Mouse (Mus musculus) midbrain, embryonic 12.5 days (tissue): ENCODE measurements at regions not wholly inside any gene's neighbourhood (a gene's known extent, or its start where the extent isn't known, plus 50 kb on each side); places are given as distances from the start of the nearest gene placed in this dataset.

Experiments
- ATAC-seq: fragments of 200-750 bp; cut with Nextera tagmentation; 2 replicates; pipeline ENCODE4 v1.8.0; 2017; ENCODE audit warnings: low read depth, moderate TSS enrichment, moderate library complexity; ENCODE audit not compliant: low FRiP score
- H3K27ac ChIP-seq: fragments of 300-500 bp; sonication (generic); replicated peaks from 2 replicates; pipeline ENCODE4 v1.5.1; 2016; ENCODE audit warnings: mild to moderate bottlenecking
- H3K27me3 ChIP-seq: fragments of 300-500 bp; sonication (generic); 2 replicates; pipeline ENCODE4 v1.6.1; 2016; ENCODE audit warnings: mild to moderate bottlenecking
- H3K36me3 ChIP-seq: fragments of 300-500 bp; sonication (generic); 2 replicates; pipeline ENCODE4 v1.6.1; 2016
- H3K4me1 ChIP-seq: fragments of 300-500 bp; sonication (generic); 2 replicates; pipeline ENCODE4 v1.6.1; 2016
- H3K4me2 ChIP-seq: fragments of 300-500 bp; sonication (generic); replicated peaks from 2 replicates; pipeline ENCODE4 v1.6.1; 2016; ENCODE audit warnings: mild to moderate bottlenecking, moderate library complexity
- H3K4me3 ChIP-seq: fragments of 300-500 bp; sonication (generic); 2 replicates; pipeline ENCODE4 v1.5.1; 2016; ENCODE audit warnings: mild to moderate bottlenecking
- H3K9ac ChIP-seq: fragments of 300-500 bp; sonication (generic); replicated peaks from 2 replicates; pipeline ENCODE4 v1.6.1; 2016; ENCODE audit warnings: mild to moderate bottlenecking, moderate library complexity
- H3K9me3 ChIP-seq: fragments of 300-500 bp; sonication (generic); 2 replicates; pipeline ENCODE4 v1.6.1; 2016; ENCODE audit warnings: mild to moderate bottlenecking
- WGBS: fragments of 180-500 bp; shearing (Covaris S2); methylation state at CpG from one replicate; pipeline ENCODE4 v1.1.7; 2016; 5-methylcytosine and 5-hydroxymethylcytosine counted together

DNA sequence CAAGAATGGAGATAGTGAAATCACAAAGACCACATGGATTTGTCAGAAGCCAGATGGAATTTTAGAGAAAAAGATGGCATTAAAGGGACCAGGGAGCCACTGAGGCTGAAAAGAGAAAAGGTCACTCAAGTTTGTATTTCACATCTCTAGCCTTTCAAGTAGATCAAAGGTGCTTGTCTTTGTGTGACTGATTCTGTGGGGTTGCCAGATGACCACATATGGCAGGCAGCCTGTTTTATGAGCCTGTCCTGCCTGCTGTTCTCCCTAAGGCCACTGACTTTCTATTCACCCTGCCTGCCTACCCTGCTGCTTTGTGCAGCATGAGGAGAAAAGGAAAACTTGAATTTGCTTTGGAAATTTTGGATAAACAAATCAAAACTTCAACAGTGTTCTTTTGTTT, 592.0 kb downstream of the Gm11232 start:
- Histone ChIP-seq H3K4me3 (no peak overlapping the region), H3K9ac (no peak overlapping the region), H3K27ac (no peak overlapping the region), H3K4me1 (no peaks in the 10 kb centered on the region), H3K36me3 (no peaks in the 10 kb centered on the region), H3K27me3 (no peaks in the 10 kb centered on the region), H3K9me3 (no peaks in the 10 kb centered on the region), H3K4me2 (no peak overlapping the region)
- ATAC-seq: peak; percentile 65; the same call in 1 of the 2 replicates

- H3K4me1 ChIP-seq: 0 out of 2 replicates have a peak, but pooled peaks cover 3% of the 10 kb centered on the region
- ATAC-seq: peak; percentile 36; the same call in 1 of the 2 replicates
- no peak overlapping the region for H3K4me3 ChIP-seq
- no peaks in the 10 kb centered on the region for H3K9me3 ChIP-seq
- H3K27ac ChIP-seq: no peak overlapping the region
- H3K9ac ChIP-seq: no peak overlapping the region
- no peaks in the 10 kb centered on the region for H3K36me3 ChIP-seq
- no peak overlapping the region for H3K4me2 ChIP-seq
- H3K27me3 ChIP-seq: no peaks in the 10 kb centered on the region
- WGBS: 55% methylated on average over 1 of the region's 1 CpGs
Observed at GRCm38 (mm10) chr4:71131670-71132317, 597.0 kb upstream of the Megf9 start.

DNA sequence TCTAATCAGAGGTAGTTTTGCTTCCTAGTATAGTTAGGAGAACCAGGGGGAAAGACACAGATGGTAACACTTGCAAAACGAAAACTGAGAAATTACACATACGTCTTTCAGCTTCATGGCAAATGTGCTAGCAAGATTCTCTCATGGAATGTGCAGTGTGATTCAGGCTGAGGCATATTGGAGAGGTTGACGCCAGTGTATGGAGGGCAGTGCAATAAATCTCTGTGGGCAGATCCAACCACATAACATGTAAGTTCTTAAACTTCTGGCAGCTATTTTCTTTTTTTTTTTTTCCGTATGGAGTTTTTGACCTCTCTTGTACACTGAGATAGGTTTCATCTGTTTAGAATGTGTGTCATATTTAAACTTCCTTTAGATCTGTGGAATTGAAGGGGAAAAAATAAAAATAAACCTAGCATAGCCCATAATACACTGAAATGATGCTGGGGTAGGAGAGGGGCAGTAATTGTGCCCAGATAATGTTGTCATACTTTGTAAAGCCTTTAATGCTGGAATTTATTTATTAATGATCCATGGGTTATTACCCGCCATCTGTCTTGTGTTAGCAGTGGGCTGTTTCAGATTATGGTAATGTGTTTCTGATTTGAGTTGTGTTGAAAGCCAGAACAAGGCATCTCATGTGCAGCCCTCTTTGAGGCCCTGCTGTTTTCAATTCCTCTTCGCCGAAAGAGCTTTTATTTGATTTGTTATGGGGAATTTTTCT, 596.3 kb upstream of the Megf9 start:
- no peaks in the 10 kb centered on the region for H3K36me3 ChIP-seq
- WGBS: 42% methylated on average over 7 of the region's 7 CpGs

GRCm38 (mm10) chr4:71129306-71129705, 594.5 kb upstream of the Megf9 start:
- WGBS: 82% methylated on average over 1 of the region's 1 CpGs
- Histone ChIP-seq H3K4me2 (no peak overlapping the region), H3K36me3 (no peaks in the 10 kb centered on the region), H3K4me1 (0 out of 2 replicates have a peak, but pooled peaks cover 3% of the 10 kb centered on the region), H3K4me3 (no peak overlapping the region), H3K27me3 (no peaks in the 10 kb centered on the region), H3K9me3 (no peaks in the 10 kb centered on the region), H3K27ac (no peak overlapping the region), H3K9ac (no peak overlapping the region)
- ATAC-seq: no peak

More for the DNA sequence above, 596.3 kb upstream of the Megf9 start:
- H3K4me3 ChIP-seq: no peak overlapping the region
- H3K4me2 ChIP-seq: no peak overlapping the region
- H3K9me3 ChIP-seq: no peaks in the 10 kb centered on the region
- H3K4me1 ChIP-seq: 0 out of 2 replicates have a peak, but pooled peaks cover 3% of the 10 kb centered on the region
- no peak overlapping the region for H3K27ac ChIP-seq
- peak; percentile 91 for ATAC-seq
- H3K27me3 ChIP-seq: no peaks in the 10 kb centered on the region
- H3K9ac ChIP-seq: no peak overlapping the region
